Mouse (Mus musculus) heart, adult 2 months (tissue): ENCODE data around the gene Zfp28. TPM values are rescaled to one million over a fixed set of nuclear protein-coding genes. Genes with fewer than 3 reads are reported as not detected.
A peak's percentile ranks its signal among the peaks of the same experiment; 100 is the strongest.

Source experiments
- DNase-seq, 2 experiments: peaks; one replicate each; pipeline ENCODE4 v3.0.0; 2021
- H3K27ac ChIP-seq: fragments of 200-600 bp; 2 replicates; pipeline ENCODE4 v1.8.1; 2022
- H3K27me3 ChIP-seq: fragments of 200-500 bp; 2 replicates; pipeline ENCODE4 v1.6.1; 2012; ENCODE audit warnings: mild to moderate bottlenecking, low read length, inconsistent platforms, mixed read lengths; ENCODE audit not compliant: control insufficient read depth, insufficient read depth
- H3K36me3 ChIP-seq: fragments of 200-500 bp; 2 replicates; pipeline ENCODE4 v1.6.1; 2012; ENCODE audit warnings: low read length, inconsistent platforms; ENCODE audit not compliant: control insufficient read depth, insufficient read depth
- H3K4me1 ChIP-seq: fragments of 200-500 bp; 2 replicates; pipeline ENCODE4 v1.6.1; 2011; ENCODE audit warnings: low read length; ENCODE audit not compliant: control insufficient read depth, insufficient read depth
- H3K4me3 ChIP-seq: fragments of 200-600 bp; 2 replicates; pipeline ENCODE4 v1.8.1; 2022
- H3K79me2 ChIP-seq: fragments of 200-500 bp; replicated peaks from 2 replicates; pipeline ENCODE4 v1.6.1; 2012; ENCODE audit warnings: mild to moderate bottlenecking, inconsistent platforms, low read length, moderate library complexity, mixed read lengths; ENCODE audit not compliant: control insufficient read depth, insufficient read depth
- H3K9ac ChIP-seq: fragments of 200-500 bp; 2 replicates; pipeline ENCODE4 v1.6.1; 2012; ENCODE audit warnings: low read depth, mild to moderate bottlenecking, control low read depth, inconsistent platforms, low read length, mixed read lengths
- CTCF ChIP-seq: fragments of 200-600 bp; IDR thresholded peaks from 2 replicates; pipeline ENCODE4 v1.8.1; 2022; ENCODE audit warnings: antibody characterized with exemption, mild to moderate bottlenecking, moderate library complexity
- EP300 ChIP-seq: fragments of 200-500 bp; IDR thresholded peaks from 2 replicates; pipeline ENCODE4 v1.6.1; 2011; ENCODE audit warnings: low read depth, low read length, control low read depth; ENCODE audit not compliant: insufficient read depth
- POLR2A ChIP-seq: fragments of 200-500 bp; IDR thresholded peaks from 2 replicates; pipeline ENCODE4 v1.6.1; 2011; ENCODE audit warnings: mild to moderate bottlenecking, low read depth, low read length, control low read depth; ENCODE audit not compliant: insufficient read depth
- WGBS: fragments of 180-500 bp; shearing (Covaris S2); methylation state at CpG from one replicate; pipeline ENCODE4 v1.1.7; 2018; 5-methylcytosine and 5-hydroxymethylcytosine counted together
- intact Hi-C: fragments of 180-260 bp; cut with DNase I; formaldehyde crosslinking; loops from one replicate; pipeline ENCODE4 v1.15.1; 2025
- polyA plus RNA-seq: library from polyadenylated mRNA; depleted of rRNA; stranded (reverse); fragments of >200 nt; gene quantifications from 2 replicates; pipeline ENCODE4 v1.2.3, GENCODE M21; 2012
- total RNA-seq, 2 experiments: library from RNA; stranded (reverse); gene quantifications; 2 replicates each; pipeline ENCODE4 v1.2.3; 2021

Zfp28 gene
- total and polyA plus RNA-seq, 3 experiments: 1.8 to 2.8 (median 2.6) TPM

DNA sequence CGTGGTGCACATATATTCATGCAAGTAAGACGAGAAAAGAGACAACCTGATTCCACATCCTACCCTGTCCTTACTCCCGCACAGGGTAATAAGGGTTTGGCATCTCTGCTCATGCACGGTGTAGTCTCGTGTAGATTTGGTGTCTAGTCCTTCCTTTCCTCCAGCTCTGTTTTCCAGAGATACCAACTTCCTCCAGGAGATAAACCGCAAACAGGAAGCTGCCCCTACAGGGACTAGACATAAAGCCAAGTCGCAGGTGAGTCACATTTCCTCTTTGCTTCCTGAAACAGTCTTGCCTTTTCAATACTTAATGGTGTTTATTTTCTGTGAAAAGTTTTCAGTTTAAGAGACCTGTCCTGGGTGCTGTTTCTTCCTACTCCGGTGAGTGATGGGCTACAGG is 916 bp downstream of the Zfp28 start:
- no peaks in the 10 kb centered on the region for H3K4me1 ChIP-seq
- H3K36me3 ChIP-seq: no peaks in the 10 kb centered on the region
- no peak for DNase-seq
- WGBS: 35% methylated on average over 8 of the region's 8 CpGs
- H3K79me2 ChIP-seq: no peaks in the 10 kb centered on the region
- intact Hi-C loops: loop anchor here (5.0 kb wide), 2 partner anchors 97 to 738 kb away; partner anchors contain the start of genes Zfp667 and Zfp954
- no peak for TF ChIP-seq EP300
- TF ChIP-seq CTCF: no peak
- no peak for TF ChIP-seq POLR2A
- peak overlapping the region; percentile 82; the same call in 1 of the 2 replicates for H3K4me3 ChIP-seq
- H3K27ac ChIP-seq: no peak overlapping the region
- H3K27me3 ChIP-seq: no peaks in the 10 kb centered on the region
- H3K9ac ChIP-seq: no peak overlapping the region

DNA sequence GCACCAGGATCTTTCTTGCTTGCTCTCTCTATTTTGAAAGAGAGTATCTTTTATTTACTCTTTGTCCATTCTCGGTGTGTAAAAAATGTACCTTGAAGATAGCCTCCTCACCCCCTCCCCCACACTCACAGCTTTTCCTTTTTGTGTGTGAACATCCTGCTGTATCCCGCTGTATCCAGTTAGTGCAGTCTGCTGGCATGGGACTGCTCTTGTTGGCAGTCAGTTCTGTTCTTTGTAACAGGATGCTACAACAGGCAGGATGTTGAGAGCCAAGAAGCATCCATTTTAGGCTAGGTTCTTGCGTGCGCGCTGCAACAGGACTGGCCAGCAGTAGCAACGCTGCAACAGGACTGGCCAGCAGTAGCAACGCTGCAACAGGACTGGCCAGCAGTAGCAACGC is 3.9 kb downstream of the Zfp28 start:
- intact Hi-C loops: no loop called here
- DNase-seq: peak; percentile 23 to 40

DNA sequence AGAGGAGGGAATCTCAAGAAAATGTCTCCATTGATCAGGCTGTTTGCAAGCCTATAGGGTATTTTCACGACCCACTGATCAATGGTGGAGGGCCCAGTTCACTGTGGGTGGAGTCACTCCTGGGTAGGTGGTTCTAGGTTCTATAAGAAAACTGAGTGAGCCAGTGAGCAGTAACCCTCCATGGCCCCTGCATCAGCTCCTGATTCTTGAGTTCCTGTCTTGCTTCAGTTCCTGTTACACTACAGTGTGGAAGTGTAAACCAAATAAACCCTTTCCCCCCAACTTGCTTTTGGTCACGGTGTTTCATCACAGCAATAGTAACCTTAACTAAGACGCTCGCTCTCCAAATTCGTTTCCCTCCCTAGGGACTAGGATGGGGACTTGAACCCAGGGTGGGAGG is 5.9 kb downstream of the Zfp28 start:
- Histone ChIP-seq H3K27ac (no peak overlapping the region), H3K4me3 (no peak overlapping the region), H3K9ac (no peak overlapping the region), H3K27me3 (no peaks in the 10 kb centered on the region), H3K79me2 (no peaks in the 10 kb centered on the region), H3K36me3 (no peaks in the 10 kb centered on the region), H3K4me1 (no peaks in the 10 kb centered on the region)
- intact Hi-C loops: no loop called here
- no peak for DNase-seq
- TF ChIP-seq CTCF: no peak
- no peak for TF ChIP-seq POLR2A
- no peak for TF ChIP-seq EP300
- 82% methylated on average over 5 of the region's 5 CpGs for WGBS

More for the DNA sequence above, 3.9 kb downstream of the Zfp28 start:
- WGBS: 43% methylated on average over 8 of the region's 8 CpGs
- Histone ChIP-seq H3K4me3 (no peak overlapping the region), H3K27ac (no peak overlapping the region), H3K4me1 (no peaks in the 10 kb centered on the region), H3K27me3 (no peaks in the 10 kb centered on the region), H3K36me3 (no peaks in the 10 kb centered on the region), H3K9ac (no peak overlapping the region), H3K79me2 (no peaks in the 10 kb centered on the region)
- no peak for TF ChIP-seq POLR2A
- no peak for TF ChIP-seq EP300

DNA sequence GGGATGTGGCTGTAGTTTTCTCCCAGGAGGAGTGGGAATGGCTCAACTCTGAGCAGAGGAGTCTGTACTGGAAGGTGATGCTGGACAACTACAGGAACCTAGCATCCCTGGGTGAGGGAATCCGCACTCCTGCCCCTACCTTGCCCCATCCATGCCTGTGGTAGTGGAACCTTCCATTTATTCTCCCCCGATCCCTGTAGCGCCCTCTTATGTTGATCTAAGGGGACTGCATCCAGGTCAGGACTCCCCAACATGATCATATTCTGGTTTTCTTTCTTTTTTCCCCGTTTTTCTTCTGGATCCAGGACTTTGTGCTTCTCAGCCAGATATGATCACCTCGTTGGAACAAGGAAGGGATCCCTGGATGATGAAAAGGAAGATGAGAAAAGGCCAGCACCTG is 6.4 kb downstream of the Zfp28 start:
- no peaks in the 10 kb centered on the region for H3K4me1 ChIP-seq
- no peaks in the 10 kb centered on the region for H3K27me3 ChIP-seq
- TF ChIP-seq POLR2A (no peak), CTCF (0 out of 2 replicates have a peak, but pooled peaks have one; percentile 2), EP300 (no peak)
- no peak overlapping the region for H3K9ac ChIP-seq
- no peak for DNase-seq
- no peaks in the 10 kb centered on the region for H3K36me3 ChIP-seq
- no peaks in the 10 kb centered on the region for H3K79me2 ChIP-seq
- no peak overlapping the region for H3K4me3 ChIP-seq
- no peak overlapping the region for H3K27ac ChIP-seq
- intact Hi-C loops: no loop called here
- 71% methylated on average over 5 of the region's 5 CpGs for WGBS

DNA sequence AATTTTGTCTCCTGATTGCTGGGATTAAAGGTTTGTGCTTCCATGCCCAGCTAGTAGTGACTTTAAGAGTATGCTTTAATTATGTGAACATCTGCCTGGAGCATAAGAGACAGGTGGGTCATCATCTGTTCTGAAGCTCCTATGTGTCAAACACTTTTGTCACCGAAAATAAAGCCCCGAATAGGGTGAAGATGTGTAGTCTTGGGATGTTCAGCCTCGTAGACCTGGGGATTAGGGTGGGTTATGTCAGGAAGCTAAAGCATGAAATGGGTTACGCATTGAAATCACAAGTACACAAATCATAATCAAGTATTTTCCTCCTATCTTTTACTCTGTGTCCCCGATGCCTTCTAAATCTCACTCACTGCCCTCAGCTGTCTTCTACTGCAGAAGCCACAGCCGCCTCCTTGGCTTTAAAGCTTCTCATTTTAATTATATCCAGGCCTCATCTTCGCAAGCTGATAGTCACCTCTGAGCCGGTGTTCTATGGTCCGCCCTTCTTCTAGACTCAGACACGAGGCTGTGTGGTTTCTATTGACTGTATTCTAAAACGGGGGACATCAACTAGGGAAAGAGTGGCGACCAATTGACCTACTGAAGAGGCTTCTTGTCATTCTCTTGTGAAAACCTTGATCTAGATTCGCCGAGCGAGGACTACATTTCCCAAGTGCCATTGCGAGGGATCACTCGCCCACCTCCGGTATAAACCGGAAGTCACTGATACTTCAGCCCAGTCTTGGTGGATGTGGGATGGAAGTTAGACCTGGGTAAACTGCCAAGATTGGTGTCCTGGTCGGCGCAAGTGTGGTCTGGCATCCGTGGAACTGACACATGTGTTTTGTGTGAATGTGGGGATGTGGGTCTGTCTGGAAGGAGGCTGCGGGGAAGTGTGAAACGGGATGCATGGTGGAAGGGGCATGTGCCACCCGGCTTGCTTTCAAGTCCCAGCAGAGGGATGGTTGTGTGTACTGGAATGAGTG is 15.2 kb downstream of the Zfp28 start, which contains the start of gene Smim17:
Smim17 (plus strand) TSS at position 720 of the 980 bp plus-strand sequence.
- H3K27ac ChIP-seq: no peak within 1 kb of the TSS
- DNase-seq: peak; percentile 39 to 53
- H3K4me1 ChIP-seq: no peaks in the 10 kb centered on the region; the same call in 1 of the 2 replicates
- intact Hi-C loops: loop anchor here (1.0 kb wide), 1 partner anchor 15 kb away; the partner anchor contains the start of gene Zfp28
- H3K27me3 ChIP-seq: no peaks in the 10 kb centered on the region
- TF ChIP-seq POLR2A (0 out of 2 replicates have a peak, but pooled peaks have one; percentile 24), EP300 (no peak)
- 25% methylated on average over 25 of the region's 25 CpGs for WGBS
- H3K36me3 ChIP-seq: no peaks in the 10 kb centered on the region; the same call in 1 of the 2 replicates
- peak within 1 kb of the TSS; percentile 39 for H3K9ac ChIP-seq
- no peaks in the 10 kb centered on the region for H3K79me2 ChIP-seq
- peak within 1 kb of the TSS; percentile 39 for H3K4me3 ChIP-seq
